Mouse (Mus musculus) liver, postnatal 0 days (tissue): ENCODE data around the gene Tbx2.

Experiments
- CTCF ChIP-seq: sonication (generic); IDR thresholded peaks from 2 replicates; pipeline ENCODE4 v1.5.1; 2016; ENCODE audit warnings: antibody characterized with exemption, low read depth
- EP300 ChIP-seq: IDR thresholded peaks from 2 replicates; pipeline ENCODE4 v1.6.1; 2016; ENCODE audit warnings: antibody characterized with exemption, low read depth, mild to moderate bottlenecking

GRCm38 (mm10) chr11:85830901-85831341 is 1.4 kb upstream of the Tbx2 start:
- TF ChIP-seq CTCF (peak; percentile 53), EP300 (no peak)
